Mouse (Mus musculus) liver, adult 2 months (tissue): Measurements from ENCODE around the gene Ccdc191. TPM values are rescaled to one million over a fixed set of nuclear protein-coding genes. Genes with fewer than 3 reads are reported as not detected.

Source experiments
- DNase-seq: peaks from one replicate; pipeline ENCODE4 v3.0.0-alpha.2; 2011; ENCODE audit warnings: low read depth, low spot score; ENCODE audit errors: extremely low read depth
- H3K27ac ChIP-seq: fragments of 200-500 bp; replicated peaks from 2 replicates; pipeline ENCODE4 v1.5.1; 2012; ENCODE audit warnings: low read depth, mild to moderate bottlenecking, control low read depth, inconsistent platforms, low read length; ENCODE audit not compliant: insufficient read depth
- H3K27me3 ChIP-seq: fragments of 200-500 bp; 2 replicates; pipeline ENCODE4 v1.6.1; 2012; ENCODE audit warnings: mild to moderate bottlenecking, moderate library complexity, low read length, inconsistent platforms; ENCODE audit not compliant: control insufficient read depth, insufficient read depth
- H3K36me3 ChIP-seq: fragments of 200-500 bp; 2 replicates; pipeline ENCODE4 v1.6.1; 2012; ENCODE audit warnings: low read length, inconsistent platforms; ENCODE audit not compliant: control insufficient read depth, insufficient read depth
- H3K4me1 ChIP-seq: fragments of 200-500 bp; 2 replicates; pipeline ENCODE4 v1.6.1; 2011; ENCODE audit warnings: low read length; ENCODE audit not compliant: control insufficient read depth, insufficient read depth
- H3K4me3 ChIP-seq: fragments of 200-500 bp; 2 replicates; pipeline ENCODE4 v1.5.1; 2011; ENCODE audit warnings: low read depth, mild to moderate bottlenecking, control low read depth, low read length, moderate library complexity; ENCODE audit not compliant: insufficient read depth
- H3K79me2 ChIP-seq: fragments of 200-500 bp; 2 replicates; pipeline ENCODE4 v1.6.1; 2012; ENCODE audit warnings: inconsistent platforms, mild to moderate bottlenecking, low read length, moderate library complexity; ENCODE audit not compliant: control insufficient read depth, insufficient read depth
- H3K9ac ChIP-seq: fragments of 200-500 bp; 2 replicates; pipeline ENCODE4 v1.6.1; 2012; ENCODE audit warnings: low read depth, mild to moderate bottlenecking, control low read depth, inconsistent platforms, low read length
- CTCF ChIP-seq: fragments of 200-500 bp; IDR thresholded peaks from 2 replicates; pipeline ENCODE4 v1.5.1; 2011; ENCODE audit warnings: low read depth, low read length, control low read depth
- POLR2A ChIP-seq: fragments of 200-500 bp; IDR thresholded peaks from 2 replicates; pipeline ENCODE4 v1.6.1; 2011; ENCODE audit warnings: low read length, control low read depth; ENCODE audit not compliant: insufficient read depth; ENCODE audit errors: extremely low read depth
- WGBS: fragments of 180-500 bp; shearing (Covaris S2); methylation state at CpG from one replicate; pipeline ENCODE4 v1.1.7; 2018; 5-methylcytosine and 5-hydroxymethylcytosine counted together
- polyA plus RNA-seq: library from polyadenylated mRNA; depleted of rRNA; stranded (reverse); fragments of >200 nt; gene quantifications from 2 replicates; pipeline ENCODE4 v1.2.3, GENCODE M21; 2012; rRNA removed
- total RNA-seq: library from RNA; depleted of rRNA; stranded (reverse); fragments of >200 nt; gene quantifications from 2 replicates; pipeline ENCODE4 v1.2.3, GENCODE M21; 2014; rRNA removed

Gene Ccdc191
- total and polyA plus RNA-seq, 2 experiments, result 1.1 to 6.2 TPM

- DNase-seq, result peak; percentile 86
- Histone ChIP-seq H3K4me3 (no peak overlapping the region), H3K4me1 (no peaks in the 10 kb centered on the region), H3K9ac (no peak overlapping the region), H3K27me3 (no peaks in the 10 kb centered on the region), H3K27ac (0 out of 2 replicates have a peak overlapping the region, but pooled peaks have one; percentile 4), H3K36me3 (peaks cover 25% of the 10 kb centered on the region), H3K79me2 (no peaks in the 10 kb centered on the region)
- 24% methylated on average over 8 of the region's 8 CpGs for WGBS
- TF ChIP-seq CTCF (no peak), POLR2A (no peak)
Measured at GRCm38 (mm10) chr16:43999111-43999510, 109.5 kb downstream of the Ccdc191 start.

GRCm38 (mm10) chr16:43999541-43999940, 109.9 kb downstream of the Ccdc191 start:
- peaks cover 25% of the 10 kb centered on the region for H3K36me3 ChIP-seq
- no peaks in the 10 kb centered on the region for H3K27me3 ChIP-seq
- no peaks in the 10 kb centered on the region for H3K79me2 ChIP-seq
- H3K9ac ChIP-seq, result no peak overlapping the region
- TF ChIP-seq POLR2A (no peak), CTCF (no peak)
- peak; percentile 71 for DNase-seq
- H3K4me3 ChIP-seq, result no peak overlapping the region
- no peaks in the 10 kb centered on the region for H3K4me1 ChIP-seq
- WGBS, result 23% methylated on average over 5 of the region's 5 CpGs
- no peak overlapping the region; the same call in 1 of the 2 replicates for H3K27ac ChIP-seq

- Histone ChIP-seq H3K4me3 (no peak overlapping the region), H3K36me3 (peaks cover 36% of the 10 kb centered on the region), H3K27me3 (no peaks in the 10 kb centered on the region), H3K4me1 (no peaks in the 10 kb centered on the region), H3K9ac (no peak overlapping the region), H3K79me2 (no peaks in the 10 kb centered on the region), H3K27ac (no peak overlapping the region)
- WGBS, result 68% methylated on average over 5 of the region's 5 CpGs
- no peak for DNase-seq
- TF ChIP-seq CTCF, result peak; percentile 50
- no peak for TF ChIP-seq POLR2A
Measured at GRCm38 (mm10) chr16:44002086-44002485, 112.5 kb downstream of the Ccdc191 start.

GRCm38 (mm10) chr16:44011010-44011409, 121.4 kb downstream of the Ccdc191 start:
- Histone ChIP-seq H3K27ac (no peak overlapping the region), H3K79me2 (no peaks in the 10 kb centered on the region), H3K4me1 (no peaks in the 10 kb centered on the region), H3K4me3 (no peak overlapping the region), H3K27me3 (no peaks in the 10 kb centered on the region), H3K9ac (no peak overlapping the region), H3K36me3 (peaks cover 49% of the 10 kb centered on the region)
- DNase-seq, result no peak
- WGBS, result 84% methylated on average over 5 of the region's 5 CpGs
- TF ChIP-seq POLR2A, result no peak
- no peak for TF ChIP-seq CTCF

Other genes starting within 250 kb of the Ccdc191 start
- gene Tigit, start 225.7 kb upstream of the Ccdc191 start, total RNA-seq, result not detected in 2 replicates
- gene Tigit, start 225.7 kb upstream of the Ccdc191 start, polyA plus RNA-seq, result 0.16 and 0.22 TPM in 2 replicates
- not detected in 2 replicates for gene Drd3, start 135.8 kb upstream of the Ccdc191 start, total RNA-seq
- not detected in 2 replicates for gene Drd3, start 135.8 kb upstream of the Ccdc191 start, polyA plus RNA-seq
- gene Qtrt2, start 37.0 kb downstream of the Ccdc191 start, total RNA-seq, result 7.8 and 8.5 TPM in 2 replicates
- 3.5 and 9.0 TPM in 2 replicates for gene Qtrt2, start 37.0 kb downstream of the Ccdc191 start, polyA plus RNA-seq
- 0.09 and 0.20 TPM in 2 replicates for gene Zdhhc23, start 90.0 kb downstream of the Ccdc191 start, total RNA-seq
- gene Zdhhc23, start 90.0 kb downstream of the Ccdc191 start, polyA plus RNA-seq, result 0.07 and 0.32 TPM in 2 replicates
- 29.9 and 48.5 TPM in 2 replicates for gene Gramd1c, start 173.5 kb downstream of the Ccdc191 start, total RNA-seq
- gene Gramd1c, start 173.5 kb downstream of the Ccdc191 start, polyA plus RNA-seq, result 6.1 and 6.6 TPM in 2 replicates
- gene Atp6v1a, start 249.9 kb downstream of the Ccdc191 start, total RNA-seq, result 39.2 and 40.8 TPM in 2 replicates
- 11.9 and 13.0 TPM in 2 replicates for gene Atp6v1a, start 249.9 kb downstream of the Ccdc191 start, polyA plus RNA-seq